Mouse (Mus musculus) layer of hippocampus, adult 18-20 months (tissue): ENCODE measurements around the gene Cby1. TPM values are rescaled to one million over a fixed set of nuclear protein-coding genes. Genes with fewer than 3 reads are reported as not detected.
"Not testable (repeated sequence)": the region's sequence is repeated elsewhere in the genome, so short reads cannot be mapped to it uniquely, and the experiment has no call there.

Source experiments
- DNase-seq, 2 experiments: peaks; one replicate each; pipeline ENCODE4 v3.0.0; 2022; ENCODE audit warnings: low spot score in 2 of 2
- total RNA-seq, 2 experiments: library from RNA; stranded (reverse); gene quantifications; 2 replicates each; pipeline ENCODE4 v1.2.3; 2021

Cby1 gene
- total RNA-seq, 2 experiments from 2014 or later = 46.2 to 46.9 TPM

DNA sequence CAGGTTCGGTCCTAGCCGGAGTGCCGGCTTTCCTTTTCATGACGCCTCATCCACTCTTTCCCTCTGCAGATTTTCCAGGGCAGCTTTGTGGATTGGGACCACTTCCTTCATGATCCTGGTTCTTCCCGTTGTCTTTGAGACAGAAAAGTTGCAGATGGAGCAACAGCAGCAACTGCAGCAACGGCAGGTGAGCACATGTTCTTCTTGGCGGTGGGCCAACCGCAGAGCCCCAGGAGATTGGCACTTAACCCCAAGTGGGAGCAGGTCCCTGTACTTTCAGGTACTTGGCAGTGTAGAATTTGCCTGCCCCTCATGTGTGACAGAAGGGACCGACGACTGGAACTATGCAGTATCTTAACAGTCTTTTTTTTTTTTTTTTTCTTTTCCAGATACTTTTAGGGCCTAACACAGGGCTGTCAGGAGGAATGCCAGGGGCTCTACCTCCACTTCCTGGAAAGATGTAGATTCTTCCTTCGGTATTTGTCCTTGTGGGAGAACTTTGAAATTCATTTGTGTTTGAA is 12.9 kb downstream of the Cby1 start:
- not testable (repeated sequence) for DNase-seq

DNA sequence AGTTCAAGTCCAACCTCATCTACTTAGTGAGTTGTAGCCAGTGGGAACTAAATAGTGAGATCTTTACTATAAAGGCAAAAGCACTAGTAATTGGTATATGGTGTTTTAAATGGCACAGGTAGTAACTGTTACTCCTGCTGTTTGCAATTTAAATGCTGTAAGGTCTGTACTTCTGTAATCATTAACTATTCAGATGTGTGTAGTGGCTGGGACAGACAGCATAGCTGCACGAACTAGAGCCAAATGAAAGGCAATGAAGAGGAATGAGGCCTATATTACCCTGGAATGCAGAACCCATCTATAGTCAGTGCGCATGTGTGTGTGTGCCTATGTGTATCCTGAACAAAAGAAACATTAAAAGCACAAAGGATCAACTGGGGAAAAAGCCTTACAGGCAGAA is 18.9 kb downstream of the Cby1 start:
- no peak for DNase-seq

DNA sequence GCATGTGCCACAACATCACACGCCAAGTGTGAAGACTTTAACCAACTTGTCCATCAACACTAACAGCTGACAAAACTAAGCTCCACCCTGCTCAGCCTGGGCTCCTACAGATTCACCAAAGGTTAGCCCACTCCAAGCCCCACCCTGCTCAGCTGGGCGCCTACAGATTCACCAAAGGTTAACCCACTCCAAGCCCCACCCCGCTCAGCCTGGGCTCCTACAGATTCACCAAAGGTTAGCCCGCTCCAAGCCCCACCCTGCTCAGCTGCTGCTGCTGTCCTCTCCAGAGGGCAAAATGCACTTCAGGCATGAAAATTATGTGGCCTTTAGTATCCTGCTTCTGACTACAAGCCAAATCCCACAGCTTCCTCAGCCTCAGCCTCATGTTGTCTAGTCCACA is 23.0 kb downstream of the Cby1 start:
- DNase-seq = no peak

DNA sequence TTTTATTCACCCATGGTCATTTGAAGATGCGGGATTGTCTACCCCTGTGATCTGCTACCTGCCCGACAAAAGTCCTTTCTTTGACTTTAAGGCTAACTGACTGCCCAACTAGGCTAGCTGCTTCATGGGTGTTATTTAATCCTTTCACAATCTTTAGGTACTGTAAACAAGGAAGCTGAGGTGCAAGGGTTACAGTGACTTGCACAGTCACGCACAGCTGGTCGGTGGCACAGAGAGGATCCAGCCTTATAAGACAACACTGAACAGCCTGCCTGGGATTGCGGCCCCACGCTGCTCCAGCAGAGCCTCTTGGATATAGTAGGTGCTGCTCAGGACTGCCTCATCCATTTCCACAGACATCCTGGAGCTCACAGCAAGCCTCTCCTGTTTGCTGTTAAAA is 24.1 kb downstream of the Cby1 start:
- DNase-seq = no peak

DNA sequence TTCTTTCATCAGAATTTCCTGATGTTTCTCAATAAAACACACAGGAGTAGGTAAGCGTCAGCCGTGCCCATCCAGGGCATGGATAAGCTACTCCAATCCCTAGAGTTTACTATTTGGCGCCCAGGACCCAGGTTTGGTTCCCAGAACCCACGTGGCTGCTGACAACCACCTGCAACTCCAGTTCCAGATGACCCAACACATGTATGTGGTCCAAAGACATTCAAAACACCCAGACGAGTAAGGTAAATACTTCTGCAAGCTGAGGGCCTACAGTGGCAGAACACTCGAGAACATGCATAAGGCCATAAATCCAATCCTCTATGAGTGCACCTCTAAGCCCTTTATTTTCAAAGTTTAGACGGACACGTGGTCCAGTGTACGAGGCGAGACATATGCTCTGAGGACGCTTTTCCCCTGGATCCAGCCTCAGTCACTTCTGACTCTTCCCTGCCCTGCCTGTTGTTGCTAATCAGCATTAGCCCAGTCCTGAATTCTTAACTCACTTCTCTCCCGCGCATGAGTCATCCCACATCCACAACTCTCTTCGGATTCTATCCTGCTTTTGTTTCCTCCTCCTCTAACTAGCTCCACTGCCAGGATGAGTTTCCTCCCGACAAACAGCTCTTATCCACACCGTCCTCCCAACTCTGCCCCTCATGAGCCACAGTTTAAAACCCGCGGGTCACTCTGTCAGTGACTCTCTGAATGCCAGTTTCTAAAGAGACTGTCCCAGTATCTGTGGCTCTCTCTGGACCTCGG is 24.9 kb downstream of the Cby1 start:
- peak in 1 of 2 experiments; percentile 55 for DNase-seq

DNA sequence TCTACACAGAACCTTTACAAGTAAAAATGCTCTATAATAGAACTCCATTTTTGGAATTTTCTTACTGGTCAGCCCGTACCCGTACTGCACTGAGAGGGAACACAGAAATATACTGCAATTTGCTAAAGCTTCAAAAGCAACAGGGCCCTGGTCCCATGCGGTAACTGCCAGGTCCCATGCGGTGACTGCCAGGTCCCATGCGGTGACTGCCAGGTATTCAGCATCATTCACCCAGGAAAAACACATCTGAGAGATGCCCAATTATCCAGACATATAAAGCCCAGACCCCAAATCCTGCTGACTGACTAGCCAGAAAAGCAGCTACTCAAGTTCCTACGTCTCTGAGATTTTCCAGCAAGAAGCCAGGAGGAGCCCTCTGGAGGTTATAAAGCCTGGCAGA is 25.6 kb downstream of the Cby1 start:
- no peak for DNase-seq

DNA sequence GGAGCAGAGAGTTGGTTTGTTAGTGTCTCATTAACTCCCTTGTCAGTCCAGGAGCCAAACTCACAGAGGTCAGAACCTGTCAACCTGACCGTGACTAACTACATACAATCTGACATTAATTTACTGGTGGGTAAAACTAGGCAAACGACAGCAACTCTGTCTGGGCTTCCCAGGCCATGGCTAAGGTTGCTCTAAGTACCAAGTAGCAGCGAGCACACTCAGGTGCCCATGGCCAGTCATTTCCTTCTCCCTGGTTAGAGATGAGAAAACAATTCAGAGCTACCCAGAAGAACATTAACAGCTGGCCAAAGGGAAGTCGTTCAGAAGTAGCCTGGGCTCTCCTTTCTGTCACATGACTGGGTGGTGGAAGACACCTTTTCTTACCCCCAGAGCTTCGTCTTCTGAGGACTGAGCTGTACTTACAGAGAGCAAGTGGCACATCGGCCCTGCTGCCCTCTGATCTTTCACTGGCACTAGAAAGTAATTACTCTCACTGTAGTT is 26.2 kb downstream of the Cby1 start:
- DNase-seq = no peak

DNA sequence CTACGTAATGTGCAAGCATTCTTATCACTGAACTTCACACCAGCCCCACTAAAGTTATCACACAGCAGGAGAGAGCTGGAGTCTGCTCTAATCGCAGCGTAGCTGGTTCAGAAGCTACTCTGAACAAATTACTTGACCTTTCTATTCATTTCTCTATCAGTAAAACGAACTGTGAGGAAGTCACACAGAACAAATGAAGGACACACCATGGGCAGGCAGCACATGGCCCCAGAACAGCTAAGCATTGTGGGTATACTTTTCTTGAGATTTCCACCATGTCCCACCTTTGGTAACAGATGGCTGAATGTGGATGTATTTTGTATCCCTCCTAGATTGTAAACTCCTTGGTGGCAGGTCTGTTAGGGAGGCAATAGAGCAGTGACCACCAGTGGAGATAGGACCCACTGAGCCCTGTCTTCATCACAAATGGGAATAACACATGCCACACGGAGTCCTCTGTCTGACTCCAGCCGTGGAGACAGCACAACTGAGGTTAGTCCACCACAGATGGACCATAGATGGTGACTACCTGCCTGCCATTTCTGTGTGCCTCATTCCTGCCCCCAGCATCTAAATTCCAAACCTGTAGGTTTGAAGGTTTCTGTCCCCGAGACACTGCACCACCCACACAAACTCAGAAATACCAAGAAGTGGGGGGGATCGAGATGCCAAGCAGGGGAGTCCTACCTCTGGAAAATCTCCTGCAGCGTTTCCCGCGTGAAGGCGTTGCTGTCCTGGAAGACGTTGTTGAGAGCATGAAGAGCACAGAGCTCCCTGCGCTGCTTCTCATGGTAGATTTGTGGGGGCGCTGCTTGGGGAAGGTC is 27.3 kb downstream of the Cby1 start:
- no peak for DNase-seq

DNA sequence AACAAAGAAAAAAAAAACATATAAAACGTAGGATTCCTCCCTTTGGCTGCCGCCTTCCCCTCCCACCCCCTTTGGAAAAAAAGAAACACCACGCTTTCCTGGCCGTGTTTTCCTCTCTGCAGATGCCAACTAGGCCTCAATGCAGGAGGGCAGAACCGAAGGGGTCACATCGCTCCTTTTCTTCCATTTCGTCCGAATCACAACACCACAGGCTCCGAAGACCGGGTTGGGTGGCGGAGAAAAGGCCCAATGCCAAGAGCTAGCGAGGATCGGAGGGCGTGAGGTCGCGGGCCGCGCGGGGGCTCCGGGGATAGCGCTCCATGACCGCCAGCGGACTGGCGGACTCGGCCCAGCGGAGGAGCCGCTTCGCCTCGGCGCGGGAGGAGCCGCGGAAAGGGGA is 28.2 kb downstream of the Cby1 start:
- DNase-seq = no peak

DNA sequence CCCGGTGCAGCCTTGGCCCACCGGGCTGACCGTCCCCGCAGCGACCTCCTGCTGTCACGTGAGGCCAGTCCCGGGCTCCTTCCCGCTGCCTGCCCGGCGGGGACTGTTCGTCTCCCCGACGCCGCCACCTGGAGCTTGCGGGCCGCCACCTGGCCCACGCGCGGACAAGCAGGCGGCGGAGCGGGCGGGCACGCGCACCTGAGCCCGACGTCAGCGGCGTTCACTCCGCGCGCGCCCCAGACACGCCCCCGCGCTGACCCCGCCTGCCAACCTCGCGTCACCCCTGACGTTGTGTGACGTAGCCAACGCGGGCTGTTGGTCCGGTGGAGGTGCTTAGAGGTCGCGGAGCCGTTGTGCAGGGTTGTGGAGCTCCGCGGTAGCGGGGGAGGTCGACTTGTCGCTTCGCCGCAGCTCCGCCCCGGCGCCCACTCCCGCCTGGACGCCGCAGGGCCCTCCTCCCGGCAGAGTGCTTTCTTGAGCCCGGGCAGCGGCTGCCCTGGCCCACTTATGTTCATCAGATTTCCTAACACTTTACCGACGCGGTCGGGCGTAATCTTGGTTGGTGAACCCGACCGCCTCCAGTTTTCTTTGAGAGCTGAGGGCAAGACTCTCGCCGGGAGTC is 28.8 kb downstream of the Cby1 start, which contains the start of gene Josd1:
Josd1 (minus strand) TSS at position 274 of the 622 bp plus-strand sequence.
- peak; percentile 92 to 96 for DNase-seq

DNA sequence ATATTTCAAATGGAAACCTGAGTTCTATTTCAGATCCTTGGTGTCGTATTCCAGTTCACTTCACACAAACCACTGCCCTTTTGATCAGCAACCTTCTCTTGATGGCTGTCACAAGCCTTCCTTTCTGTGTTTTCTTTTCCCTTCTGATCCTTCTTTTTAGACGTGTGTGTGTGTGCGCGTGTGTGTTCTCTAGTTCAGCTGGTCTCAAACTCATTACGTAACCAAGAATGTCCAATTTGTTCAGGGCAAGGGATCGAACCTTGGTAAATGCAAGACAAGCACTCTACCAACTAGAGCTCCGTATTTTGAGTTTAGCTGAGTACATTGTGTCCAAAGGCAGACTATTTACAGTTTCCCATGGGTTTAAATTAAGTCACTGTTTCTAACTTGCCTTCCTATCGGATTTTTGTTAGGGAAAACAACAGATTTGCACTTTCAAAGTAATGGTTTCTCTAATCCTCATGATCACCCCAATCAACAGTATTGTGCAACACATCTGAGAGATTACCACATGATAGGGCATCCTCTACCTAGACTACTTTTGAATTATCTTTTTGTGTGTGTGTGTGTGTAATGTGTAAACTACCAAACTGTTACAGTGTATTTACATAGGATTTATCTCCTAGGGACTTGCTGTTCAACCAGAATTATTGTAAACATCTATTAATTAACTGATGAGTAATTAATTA is 29.4 kb downstream of the Cby1 start:
- no peak for DNase-seq

DNA sequence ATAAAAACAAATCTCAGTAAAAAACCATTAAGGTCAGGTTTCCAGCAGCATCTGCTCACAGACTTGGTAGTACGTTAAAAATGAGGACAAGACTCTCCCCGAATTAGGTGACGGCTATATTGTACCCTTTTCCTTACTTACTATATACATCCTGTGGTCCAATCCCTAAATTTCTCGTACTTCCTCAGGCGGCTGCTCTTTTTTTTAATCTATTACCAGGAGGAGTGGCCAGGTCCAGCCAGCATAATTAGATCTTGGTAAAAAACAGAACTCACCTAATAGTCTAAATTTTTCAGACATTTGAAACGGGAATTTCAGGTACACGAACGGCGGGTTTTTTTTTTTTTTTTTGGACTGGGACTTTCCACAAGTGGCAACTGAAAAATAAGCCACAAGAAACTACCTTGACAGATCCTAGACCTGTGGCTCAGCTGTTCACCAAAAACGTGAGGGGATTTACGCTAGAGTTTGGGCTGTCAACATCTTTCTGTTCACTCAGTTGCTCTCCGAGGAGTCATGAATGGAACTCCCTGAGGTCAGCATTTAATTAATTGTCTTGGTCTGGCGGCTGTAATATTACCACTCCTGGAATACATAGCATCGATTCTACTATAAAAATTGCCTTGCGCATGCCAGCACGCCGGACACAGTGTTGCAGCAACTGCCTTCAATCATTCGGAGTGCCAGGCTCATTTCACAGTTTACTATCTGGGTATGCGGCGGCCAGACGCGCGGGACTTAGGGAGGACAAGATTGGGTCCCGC is 30.8 kb downstream of the Cby1 start:
- no peak for DNase-seq

DNA sequence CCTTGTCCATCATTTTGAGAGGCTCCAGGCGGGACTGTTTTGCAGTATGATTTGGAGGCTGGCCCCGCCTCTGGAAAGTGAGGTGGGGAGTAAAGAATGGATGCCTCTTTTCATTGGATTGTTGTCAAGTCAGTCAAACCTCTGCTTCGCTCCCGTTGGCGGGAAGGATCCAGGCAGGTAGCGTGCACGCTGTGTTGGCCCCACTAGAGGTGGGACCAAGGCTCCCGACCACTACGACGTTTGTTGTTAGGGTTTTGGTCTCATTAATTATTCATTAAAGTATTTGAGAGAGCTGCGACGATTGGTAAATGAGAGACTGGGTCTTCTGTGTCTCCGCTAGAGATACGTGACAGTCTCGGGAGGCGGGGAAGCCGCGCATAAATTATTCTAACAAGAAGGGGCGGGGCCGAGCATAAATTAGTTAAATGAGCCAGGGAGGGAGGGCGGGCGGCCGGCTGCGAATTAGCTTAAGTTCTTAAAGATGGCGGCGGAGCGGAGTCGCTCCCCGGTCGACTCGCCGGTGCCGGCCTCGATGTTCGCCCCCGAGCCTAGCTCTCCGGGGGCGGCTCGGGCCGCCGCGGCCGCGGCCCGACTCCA is 31.5 kb downstream of the Cby1 start, which contains the start of gene Gtpbp1:
Gtpbp1 (plus strand) TSS at position 420 of the 597 bp plus-strand sequence.
- peak; percentile 98 to 100 for DNase-seq

DNA sequence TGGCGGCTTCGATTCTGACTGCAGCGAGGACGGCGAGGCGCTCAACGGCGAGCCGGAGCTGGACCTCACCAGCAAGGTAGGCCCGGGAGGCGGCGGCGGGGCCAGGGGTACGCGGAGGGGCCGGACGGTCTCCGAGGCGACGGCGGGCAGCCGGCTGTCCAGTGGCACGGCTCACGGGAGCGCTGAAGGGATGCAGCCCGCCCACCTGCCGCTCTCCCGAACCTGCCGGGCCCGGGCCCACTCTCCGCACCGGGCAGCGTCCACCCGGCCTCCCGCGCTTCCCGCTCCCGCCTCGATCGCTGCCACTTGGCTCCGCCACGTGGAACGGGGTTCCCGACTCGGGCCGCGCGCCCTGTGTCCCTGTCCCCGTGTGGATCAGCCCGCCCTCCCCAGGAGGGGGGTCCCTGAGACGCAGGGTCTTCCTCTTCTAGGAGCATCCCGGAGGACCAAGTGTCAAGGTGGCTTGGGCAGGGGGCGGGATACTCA is 32.1 kb downstream of the Cby1 start:
- DNase-seq = no peak

DNA sequence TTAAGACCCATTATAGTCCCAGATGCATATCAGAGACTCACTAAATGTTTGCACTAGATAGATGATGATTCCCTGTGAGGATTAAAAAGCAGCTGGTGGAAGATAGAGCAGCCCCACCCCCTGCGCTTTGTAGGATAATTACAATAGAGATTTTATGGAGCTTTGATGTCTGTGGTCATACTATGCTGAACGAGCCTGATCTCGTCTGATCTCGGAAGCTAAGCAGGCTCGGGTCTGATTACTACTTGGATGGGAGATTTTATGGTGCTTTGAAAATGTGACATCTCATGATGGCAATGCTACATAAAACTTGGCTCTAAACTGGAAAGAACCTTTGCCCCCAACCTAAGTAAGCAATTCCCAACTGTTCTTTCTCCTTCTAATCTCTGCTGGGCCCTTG is 33.3 kb downstream of the Cby1 start:
- DNase-seq = no peak

DNA sequence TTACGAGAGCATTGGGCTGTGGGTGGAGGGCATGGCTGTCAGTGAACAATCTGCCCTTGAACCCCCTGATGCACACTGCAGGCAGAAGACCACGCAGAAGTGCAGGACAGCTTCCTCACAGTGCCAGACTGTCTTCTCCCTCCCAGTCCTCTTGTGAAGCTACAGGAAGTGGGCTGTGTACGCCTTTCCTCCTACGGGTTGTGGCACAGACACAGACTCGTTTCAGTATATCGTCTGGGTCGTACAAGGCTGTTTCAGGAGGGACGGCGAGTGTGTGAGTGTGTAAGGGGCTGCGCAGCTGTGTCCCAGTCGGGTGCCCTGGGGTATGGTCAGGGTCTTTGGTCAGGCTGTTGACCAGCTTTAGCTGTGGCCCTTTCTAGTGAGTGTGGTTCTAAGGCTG is 34.7 kb downstream of the Cby1 start:
- DNase-seq = no peak

DNA sequence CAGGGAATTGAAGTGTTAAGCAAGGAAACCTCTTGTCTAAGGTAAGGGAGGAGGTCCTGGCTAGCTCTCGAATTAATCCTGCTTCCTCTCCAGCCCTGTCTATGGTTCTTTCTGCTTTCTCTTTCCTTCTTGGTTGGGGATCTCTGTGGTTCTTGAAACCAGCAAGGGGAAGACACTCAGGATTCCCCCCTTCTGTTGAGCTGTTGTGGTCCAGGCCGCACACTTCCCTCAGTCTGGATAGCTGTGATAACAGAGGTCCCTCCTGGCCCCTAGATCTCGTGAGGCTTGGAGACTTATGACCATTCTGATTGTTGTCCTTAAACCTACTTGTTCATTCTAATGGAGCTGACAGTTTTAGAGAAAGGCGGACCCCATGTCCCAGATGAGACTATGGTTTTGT is 35.5 kb downstream of the Cby1 start:
- DNase-seq = no peak

DNA sequence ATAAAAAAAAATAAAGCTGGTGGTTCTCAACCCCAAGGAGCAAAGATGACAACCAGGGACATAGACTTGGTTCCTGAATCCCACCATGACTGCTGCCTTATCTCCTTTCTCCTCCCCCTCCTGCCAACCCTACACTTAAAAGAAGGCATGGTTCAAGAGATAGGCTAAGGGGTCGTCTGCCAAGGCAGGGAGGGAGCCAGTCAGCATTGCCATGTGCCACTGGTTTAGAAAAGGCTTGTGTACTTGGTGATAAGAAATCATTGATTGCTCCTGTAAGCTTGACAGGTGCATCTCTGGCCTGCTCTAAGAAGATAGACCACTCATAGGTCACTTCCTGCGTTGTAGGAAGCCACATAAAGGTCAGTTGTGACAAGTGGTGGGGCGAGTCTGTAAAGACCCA is 36.5 kb downstream of the Cby1 start:
- no peak for DNase-seq

DNA sequence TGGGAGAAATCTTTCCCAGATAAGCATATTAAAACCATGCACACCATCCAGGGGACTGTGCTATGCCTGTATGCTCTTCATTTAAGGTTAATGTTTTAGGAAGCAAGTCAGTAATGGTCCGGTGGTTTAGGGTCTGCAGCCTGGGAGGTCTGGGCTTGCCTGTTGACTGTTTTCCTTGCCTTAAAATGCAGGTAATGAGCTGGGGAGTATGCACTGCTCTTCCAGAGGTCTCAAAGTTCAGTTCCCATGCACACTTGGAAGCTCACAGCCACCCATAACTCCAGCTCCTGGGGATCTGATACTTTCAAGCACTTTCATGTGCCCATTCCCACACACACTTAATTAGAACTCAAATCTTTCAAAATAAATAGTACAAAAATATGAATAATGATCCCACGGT is 37.5 kb downstream of the Cby1 start:
- no peak for DNase-seq

DNA sequence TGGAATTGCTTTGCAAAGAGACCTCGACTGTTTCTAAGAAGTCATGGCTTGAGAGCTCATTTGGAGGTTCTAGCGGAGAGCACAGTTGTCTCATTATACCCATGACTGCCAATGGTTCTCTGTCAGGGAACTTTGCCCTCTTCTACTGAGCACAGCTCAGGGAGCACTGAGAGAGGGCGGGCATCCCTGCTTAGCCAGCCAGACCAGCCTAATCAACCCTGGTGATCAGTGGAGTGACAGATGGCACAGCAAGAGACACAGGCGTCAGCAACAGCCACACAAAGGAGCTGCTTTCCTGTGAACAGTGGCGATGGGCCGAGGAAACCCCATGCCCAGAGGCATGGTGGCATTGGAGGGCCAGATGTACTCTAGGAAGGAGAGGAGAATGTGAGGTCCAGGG is 38.0 kb downstream of the Cby1 start:
- no peak for DNase-seq
